Mouse (Mus musculus) embryo, embryonic 11.5 days (tissue): Measurements from ENCODE around the gene Adcy5.

Experiments
- DNase-seq: peaks from one replicate; pipeline ENCODE4 v3.0.0-alpha.2; 2012; ENCODE audit warnings: low read depth, low spot score

Adcy5 gene

DNA sequence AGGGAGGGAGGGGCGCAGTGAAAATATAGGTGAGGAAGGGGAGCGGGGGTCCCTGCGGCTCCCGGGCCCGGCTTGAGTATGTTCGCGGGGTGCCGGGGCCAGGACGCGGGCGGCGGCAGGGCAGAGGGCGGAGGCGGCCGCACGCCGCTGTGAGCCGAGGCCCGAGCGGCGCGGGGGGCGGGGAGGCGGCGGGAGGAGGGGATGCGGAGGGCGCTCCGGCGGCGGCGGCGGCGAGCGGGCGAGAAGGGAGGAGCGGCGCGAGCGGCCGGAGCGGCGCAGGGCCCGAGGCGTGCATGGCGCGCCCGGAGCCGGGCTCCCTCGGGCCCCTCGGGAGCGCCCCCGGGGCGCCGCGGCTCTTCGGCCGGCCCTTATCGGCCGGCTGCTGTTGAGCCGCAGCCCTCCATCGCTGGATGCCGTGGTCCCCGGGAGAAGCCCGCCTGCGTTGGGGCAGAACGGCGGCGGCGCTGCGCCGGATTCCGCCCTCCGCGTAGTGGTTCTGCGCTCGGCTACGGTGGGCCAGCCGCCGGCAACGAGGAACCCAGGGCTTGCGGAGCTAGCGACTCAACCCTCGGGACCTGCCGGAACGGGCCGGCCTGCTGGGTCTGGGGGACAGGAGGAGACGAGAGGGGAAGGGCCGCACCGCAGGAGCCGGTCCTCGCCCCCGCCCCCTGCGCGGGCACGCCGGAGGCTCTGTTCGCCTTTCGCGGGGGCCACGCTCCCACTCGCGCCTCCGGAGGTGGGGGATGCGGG, at the start of gene Adcy5:
TSS of gene Adcy5 (plus strand) at position 237 of the 750 bp plus-strand sequence.
- no peak for DNase-seq

DNA sequence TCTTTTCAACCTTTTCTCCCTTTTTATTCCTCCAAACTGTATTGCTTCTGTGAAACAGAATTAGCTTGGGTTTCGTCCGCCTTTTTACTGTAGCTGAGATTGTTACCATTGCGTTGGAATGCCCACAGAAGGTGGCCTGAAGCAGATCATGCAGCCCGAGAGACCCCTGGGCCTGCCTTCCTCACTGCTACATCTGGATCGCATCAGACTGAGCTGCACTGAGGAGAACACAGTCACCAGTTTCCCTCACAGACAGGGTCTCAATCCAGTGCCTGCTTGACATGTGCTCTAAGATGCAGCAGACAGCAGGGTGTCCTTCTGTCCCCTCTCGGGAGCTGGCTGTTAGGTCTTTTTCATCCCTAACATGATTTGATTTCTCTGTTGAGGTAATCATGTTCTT, 46.7 kb upstream of the Adcy5 start:
- DNase-seq, result no peak

DNA sequence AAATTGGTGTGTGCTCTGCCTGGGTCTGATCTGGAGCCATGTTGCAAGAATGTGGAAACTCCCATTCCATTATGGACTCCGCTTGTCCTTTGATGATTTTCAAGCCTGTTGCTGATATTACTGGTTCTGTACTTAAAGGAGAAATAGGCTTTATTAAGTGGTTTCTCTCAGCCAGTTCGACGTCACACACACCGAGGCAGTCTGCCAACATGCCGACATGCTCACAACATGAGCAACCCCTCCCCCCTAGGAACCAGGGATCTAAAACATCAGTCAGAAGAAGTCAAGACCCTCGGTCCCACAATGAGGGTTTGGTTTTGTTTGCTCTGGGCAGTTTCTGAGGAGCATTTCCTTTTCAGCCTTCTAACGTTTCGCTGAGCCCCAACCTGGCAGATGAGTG, 45.5 kb upstream of the Adcy5 start:
- no peak for DNase-seq

DNA sequence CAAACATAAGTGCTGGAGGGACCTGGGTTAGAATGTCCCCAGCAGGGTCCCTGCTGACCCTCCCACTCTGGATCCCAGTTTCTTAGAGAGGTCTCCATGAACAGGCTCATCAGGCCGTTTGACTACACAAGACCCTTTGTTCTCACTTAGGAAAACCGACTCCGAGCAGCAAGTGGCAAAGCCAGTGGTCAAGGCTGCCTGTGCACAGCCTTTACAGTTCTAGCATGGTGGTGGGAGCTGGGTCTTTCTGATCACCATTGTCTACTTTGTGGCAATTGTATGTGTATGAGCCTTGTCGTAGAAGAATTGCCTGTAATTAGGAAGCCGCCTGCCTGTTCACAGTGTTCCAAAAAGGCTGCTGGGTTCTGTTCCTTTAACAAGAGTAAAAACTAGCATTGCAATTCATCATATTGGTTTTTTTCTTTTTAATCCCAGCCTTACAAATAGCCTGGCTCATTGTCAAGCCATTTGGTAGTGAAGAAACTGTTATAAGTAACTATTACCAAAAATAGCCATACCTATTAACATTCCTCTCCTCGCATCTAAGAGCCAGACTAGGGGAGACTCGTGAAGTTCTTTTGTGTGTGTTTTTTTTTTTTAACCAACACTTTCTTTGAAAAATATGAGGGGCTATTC, 44.9 kb upstream of the Adcy5 start:
- DNase-seq, result no peak

DNA sequence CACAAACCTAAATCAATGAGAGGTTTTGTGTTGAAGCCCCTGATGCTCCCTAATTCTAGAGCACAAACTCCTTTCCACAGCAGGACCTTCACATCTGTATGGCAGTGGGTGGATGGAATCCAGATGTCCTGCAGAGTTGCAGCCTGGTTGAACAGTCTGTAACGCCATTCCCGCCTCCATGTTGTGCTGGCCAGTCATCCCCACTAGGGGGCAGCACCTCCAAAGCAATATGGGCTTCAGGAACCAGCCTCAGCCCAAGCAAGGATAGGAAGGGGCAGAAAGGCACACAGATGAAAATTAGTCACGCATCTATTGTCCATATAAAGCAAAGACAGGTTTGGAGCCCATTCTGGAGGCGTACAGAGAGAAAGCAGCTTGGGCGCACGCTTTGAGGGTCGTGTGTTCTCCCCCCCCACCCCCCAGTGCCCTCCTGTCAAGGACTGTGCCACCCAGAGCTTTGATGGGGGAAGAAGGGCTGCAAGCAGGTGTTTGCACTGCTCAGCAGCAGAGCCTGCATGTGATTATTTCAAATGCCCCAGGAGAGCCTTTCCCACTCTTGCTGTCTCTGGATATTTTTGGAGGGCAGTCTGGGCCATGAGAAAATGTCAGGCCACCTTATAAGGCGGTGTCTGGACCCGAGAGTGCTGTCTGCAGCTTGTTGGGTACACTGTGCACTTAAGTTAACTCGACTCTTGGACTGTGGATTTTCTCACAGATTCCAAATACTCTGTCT, 44.1 kb upstream of the Adcy5 start:
- DNase-seq, result peak; percentile 84

DNA sequence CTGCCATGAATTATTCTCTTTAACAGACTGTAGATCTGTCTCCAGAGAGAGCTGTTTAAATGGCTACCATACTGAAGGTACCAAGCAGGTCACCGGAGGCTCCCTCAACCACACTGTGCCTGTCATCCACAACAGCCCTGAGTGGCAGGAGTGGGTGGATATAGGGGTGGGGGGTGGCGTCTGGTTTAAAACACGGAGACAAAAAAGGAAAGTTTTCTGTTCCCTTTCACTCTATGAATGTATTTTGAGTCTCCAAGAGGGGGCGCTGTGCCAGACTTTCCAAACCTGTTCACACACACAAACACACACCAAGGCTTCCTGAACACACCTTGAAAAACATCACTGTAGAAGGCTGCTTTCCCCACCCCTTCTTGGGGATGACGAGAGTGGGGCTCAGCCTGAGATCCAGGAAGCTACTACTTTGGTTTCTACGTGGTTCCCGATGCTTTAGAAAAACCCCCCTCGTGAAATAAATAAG, 43.5 kb upstream of the Adcy5 start:
- DNase-seq, result no peak

DNA sequence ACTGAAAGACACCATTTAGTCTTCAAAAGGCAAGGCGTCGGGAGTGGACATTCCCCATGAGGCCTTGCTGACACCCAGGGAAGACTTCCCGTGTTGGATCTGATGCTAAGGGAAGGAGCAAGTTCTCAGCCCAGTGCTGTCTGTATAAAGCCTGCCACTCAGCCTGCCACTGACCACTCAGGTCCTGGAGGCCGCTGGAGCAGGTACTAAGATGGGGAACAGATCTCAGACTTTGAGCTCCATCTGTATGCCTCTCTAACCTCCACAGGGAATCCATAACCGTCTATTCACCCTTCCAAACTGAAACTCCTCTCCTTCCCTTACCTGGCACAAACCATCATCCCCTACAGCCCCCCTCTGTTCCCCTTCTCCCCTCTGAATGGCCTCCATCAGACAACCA, 41.2 kb upstream of the Adcy5 start:
- DNase-seq, result no peak

DNA sequence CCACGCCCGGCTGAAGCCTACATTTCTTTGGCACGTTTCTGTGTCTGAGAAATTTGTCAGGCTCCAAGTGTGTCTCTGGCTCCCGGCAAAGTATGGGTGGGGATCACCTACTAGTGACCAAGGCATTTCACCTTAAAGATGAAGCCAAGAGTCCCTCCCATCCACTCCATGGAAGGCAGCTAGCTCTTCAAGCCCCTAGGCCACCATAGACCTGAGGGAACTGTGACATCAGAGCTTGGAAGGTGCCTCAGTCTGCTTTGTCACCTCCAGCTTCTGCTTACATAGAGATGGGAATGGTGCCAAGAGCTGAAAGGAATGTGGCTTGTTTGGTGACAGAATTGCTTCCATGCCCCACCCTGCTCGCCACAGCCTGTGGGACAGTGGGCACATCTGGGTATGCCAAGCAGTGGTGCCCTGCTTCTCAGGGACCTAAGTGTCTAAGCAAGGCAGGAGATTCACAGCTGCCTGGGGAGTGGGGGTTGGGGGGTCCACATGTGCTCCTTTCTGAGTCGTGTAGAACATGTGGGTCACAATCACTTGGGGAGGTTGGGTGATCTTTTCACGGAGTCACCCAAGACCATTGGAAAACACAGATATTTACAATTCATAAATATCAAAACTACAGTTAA, 38.2 kb upstream of the Adcy5 start:
- no peak for DNase-seq

DNA sequence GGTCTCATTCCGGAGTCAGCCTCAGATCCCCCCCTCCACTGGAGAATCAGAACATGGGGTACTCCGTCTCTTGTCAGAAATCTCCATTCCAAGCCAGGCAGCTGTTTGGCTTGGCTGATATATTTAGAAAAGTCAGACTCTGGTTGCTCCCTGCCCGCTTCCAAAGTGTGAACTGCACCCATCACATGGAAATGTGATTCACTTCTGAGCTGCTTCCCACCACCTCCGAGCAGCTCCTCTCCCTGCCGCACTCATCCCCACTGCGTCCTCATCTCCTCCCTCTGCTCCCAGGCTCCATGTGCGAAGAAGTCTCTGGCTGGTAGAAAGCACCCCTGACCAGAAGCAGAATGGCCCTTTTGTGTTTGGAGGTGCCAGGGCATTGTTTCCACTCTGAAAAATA, 37.2 kb upstream of the Adcy5 start:
- DNase-seq, result no peak

DNA sequence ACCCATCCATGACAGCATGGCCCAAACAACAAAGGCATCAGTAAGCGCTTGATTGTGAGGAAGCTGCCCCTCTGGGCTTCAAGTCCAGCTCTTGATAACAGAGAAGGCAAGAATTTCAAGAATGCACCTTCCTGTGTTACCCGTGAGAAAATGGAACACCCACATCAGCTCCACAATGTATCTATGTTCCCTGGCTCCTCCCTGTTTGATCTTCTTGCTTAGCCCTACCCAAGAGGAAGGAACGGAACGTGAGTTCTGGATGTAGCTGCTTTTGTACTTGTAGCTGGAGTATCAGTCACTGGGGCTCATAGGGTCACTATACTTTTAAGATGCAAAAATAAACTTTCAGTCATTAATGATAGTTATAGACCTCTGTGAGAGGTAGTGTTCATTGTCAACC, 34.1 kb upstream of the Adcy5 start:
- DNase-seq, result no peak

DNA sequence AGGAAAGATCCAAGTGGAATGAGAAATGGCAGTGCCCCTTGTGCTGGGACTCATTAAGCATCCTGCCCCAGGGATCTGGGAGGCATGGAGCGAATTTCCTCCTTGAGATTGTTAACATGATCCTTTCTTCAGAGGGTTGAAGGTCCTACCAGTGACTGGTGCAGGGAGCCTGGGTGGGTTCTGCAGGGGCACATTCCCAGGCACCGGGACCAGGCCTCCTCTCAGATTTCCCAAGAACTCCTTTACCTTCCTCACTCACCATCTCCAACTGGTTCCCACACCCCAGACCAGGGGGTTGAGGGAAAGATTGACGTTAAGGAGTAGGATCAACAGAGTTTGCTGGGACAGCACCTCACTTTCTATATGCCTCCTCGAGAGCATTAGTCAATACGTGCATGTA, 27.4 kb upstream of the Adcy5 start:
- DNase-seq, result no peak

DNA sequence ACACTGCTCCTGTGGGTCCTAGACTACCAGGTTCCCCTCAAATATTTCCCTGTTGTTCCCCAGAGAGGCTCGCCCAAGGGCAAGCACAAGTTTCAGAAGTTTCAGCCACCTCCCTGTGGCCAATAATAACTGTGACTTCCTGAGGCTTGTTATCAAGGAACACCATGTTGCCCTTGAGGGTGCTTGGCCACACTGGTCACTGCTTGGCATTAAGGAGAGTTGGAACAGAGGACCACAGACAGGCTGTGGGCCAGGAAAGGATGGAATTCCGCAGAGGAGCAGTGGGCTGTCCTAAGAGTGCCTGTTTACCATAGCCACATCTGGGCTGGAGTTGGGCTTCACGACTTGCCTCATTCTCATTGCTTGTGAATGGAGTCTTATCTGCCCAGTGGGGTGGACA, 24.5 kb upstream of the Adcy5 start:
- DNase-seq, result no peak

DNA sequence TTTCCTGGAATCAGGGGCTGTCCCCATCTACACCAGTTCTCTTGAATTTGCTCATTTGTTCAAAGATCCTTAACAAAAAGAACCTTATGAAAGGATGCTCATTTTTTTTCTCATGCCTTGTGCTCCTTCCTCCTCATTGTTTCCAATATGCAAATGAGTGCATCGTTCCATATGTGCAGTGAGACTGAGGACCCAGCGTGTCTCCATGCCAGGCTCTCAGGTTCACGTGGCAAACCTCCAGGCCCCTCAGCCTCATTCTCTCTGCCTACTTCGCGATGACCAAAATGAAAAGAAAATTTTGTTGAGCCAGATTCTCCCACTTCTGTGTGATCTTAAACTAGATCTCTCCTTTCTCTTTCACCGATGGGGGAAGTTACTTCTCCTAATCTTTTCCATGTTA, 15.3 kb upstream of the Adcy5 start:
- no peak for DNase-seq

DNA sequence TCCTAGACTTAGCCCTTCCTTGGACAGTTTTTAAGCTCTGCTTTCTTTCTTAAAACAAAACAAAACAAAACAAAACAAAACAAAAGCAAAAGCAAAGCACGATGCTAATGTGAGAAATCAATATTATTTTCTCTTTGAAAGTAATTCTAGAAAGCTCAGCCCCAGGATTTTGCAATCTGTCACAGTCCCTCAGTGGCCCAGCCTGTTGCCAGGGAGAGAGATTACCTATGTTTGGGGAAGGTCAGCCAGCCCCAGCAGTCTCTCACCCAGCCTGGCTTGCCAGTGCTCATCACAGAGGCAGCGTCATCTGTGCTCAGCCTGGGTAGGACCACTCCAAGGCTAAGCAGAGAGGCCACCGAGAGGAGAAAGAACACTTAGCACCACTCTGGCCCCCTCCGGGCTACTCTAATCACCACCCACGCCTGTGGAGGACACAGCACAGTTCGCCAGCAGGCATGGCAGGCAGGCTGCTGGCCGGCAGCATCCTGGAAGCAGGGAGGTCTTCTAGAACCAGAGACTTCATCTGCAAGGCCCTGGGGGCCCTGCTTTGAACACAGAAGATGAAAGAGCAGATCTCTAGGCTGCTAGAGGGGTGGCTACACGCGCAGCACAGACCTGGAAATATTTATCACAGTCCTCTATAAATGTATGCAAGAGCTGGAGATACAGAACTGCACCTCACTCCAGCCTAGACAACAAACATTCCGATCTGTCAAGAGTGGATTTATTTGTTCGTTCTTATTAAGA, 14.6 kb upstream of the Adcy5 start:
- no peak for DNase-seq

DNA sequence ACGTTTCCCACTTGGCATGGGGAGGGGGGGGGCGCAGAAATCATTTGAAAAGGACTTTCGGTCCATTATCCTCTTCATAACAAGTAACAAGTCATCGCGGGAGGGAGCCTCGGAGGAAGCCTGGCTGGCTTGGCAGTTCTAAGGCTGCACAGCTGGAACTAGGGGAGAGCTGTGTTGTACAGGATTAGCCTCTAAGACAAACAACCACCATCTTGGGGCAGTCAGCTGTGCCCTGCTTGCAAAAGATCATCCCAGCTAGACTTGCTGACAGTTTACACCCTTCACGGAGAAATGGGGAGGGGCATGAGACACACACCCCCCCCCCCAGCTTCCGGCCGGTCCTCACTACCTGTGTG, 14.1 kb upstream of the Adcy5 start:
- DNase-seq, result no peak

DNA sequence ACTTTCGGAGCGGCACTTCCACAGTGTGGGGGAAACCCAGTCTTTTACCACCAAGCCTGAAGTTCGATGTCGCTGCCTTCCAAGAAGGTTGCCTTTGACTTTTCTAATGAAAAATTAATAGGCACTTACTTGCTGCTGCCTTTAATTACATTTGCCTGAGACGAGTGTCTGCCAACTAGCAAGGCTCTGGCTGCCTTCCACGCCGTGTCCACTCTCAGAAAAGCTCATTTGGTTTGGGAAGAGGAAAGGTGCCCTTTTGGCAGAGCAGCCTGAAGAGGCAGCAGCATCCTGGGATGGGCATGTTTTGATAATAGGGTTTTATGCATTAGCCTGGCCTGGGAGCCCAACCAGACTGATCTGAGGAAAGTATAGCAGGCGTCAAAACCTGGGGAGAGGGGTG, 12.8 kb upstream of the Adcy5 start:
- no peak for DNase-seq

DNA sequence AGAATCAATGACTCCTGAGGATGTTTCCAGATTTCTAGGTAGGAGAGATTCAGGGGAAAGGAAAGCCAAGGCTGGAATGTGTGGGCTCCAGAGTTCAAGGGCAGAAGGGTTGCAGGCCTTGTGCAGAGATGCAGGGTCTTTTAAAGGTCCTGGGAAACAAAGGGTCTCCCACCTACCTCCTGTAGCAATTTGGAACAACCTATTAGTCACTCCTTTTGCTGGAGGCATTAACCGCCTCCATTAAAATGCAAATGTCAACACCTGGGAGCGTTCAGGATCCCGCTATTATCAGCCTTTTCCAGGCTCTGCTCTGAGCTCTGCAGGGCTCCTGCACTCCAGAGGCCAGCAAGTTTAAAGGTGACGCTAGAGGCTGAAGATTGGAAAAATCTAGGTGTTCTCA, 8.5 kb upstream of the Adcy5 start:
- DNase-seq, result no peak

DNA sequence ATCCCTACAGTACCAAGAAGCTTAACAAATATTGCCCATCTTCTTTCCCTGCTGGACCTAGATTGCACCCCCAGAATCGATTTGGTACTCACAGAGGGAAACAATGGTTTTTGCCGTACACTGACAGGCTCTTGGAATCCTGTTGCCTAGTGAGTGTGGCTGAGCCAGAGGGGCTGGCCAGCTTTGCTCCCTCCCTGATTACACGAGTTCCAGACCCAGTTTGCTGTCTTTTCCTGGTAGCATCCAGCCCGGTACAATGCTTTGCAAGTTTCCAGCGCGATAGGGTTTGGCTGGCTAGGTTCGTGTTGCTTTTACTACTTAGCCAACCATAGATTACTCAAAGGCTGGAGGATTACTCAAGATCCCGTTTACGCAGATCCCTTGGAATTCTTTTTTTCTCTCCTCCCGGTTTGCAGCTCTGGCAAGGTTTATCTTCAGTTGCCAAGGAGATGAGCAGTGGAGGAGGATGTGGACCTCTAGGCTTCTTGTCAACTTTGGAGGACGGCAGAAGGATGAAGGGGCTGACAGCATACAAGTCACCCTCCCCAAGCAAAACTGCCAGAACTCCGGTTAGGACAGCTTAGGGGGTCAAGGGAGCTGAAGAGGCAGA, 1.4 kb upstream of the Adcy5 start:
- no peak for DNase-seq

DNA sequence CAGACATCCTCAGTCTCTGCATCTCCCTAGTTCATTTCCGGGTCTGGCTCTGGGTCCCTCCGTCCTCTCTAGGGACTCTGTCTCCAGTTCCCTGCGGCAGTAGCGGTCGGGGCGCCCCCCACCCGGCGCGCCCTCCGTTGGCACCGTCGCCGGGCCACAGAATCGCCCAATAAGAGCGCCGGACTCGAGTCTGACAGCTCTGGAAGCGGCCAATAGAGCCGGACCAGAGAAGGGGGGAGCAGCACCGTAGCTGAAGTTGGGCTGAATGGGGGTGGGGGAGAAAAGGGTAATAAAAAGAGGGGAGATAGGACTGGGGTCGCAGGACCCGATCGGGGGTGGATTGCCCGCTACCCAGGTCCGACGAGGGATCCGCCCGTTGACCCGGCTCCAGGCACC, 434 bp upstream of the Adcy5 start:
- DNase-seq, result no peak

DNA sequence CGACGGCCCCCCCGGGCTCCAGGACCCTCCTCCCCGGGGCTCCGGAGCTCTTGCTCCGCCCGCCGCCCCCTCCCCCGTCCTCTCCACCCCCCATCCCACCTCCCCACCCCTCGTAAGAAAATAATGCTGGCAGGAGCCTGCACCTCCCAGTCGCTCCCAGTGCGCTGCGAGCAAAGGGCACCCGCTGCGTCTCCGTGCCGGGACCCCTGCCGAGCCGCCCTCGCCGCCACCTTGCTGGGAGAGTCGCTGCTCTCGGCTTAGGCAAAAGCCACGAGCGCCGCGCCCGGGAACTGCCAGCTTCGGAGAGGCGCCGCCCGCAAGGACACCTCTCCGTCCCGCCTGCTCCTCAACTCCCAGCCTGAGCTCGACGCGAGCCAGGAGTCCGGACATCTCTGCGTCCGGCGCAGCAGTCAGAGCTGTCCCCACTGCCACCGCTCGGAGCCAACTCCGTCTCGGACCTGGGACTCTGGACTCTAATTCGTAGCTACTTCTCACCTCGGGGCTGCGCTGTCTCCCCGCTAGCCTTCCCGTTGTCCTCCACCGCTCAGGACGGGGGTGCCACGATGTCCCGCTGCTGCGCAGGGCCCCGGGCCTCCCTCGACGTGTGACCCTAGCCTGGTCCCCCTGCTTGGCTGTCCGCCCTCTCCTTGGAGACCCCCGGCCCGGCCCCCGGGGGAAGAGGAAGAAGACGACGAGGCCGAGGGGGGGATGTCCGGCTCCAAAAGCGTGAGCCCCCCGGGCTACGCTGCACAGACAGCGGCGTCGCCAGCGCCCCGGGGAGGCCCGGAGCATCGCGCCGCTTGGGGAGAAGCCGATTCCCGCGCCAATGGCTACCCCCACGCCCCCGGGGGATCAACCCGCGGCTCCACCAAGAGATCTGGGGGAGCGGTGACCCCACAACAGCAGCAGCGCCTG, 971 bp downstream of the Adcy5 start:
- no peak for DNase-seq
